Mouse (Mus musculus) hematopoietic multipotent progenitor cell, adult 10-12 weeks (in vitro differentiated cells): ENCODE measurements around the gene Rbm15. TPM values are rescaled to one million over a fixed set of nuclear protein-coding genes. Genes with fewer than 3 reads are reported as not detected.

Experiments used
- polyA plus RNA-seq: library from polyadenylated mRNA; stranded (reverse); fragments of >175 nt; gene quantifications from 2 replicates; pipeline ENCODE4 v1.2.3, GENCODE M21; 2012; ENCODE audit warnings: low replicate concordance

Gene Rbm15
- polyA plus RNA-seq: 9.8 and 14.8 TPM in 2 replicates

GRCm38 (mm10) chr3:107333381-107334201 lies at the start of gene Rbm15:
TSS of gene Rbm15 (minus strand) at chr3:107333673.

GRCm38 (mm10) chr3:107290764-107291381 lies 42.6 kb downstream of the Rbm15 start, which contains the start of gene Slc16a4:
TSS of gene Slc16a4 (plus strand) at chr3:107291230.

GRCm38 (mm10) chr3:107278479-107279269 lies 54.8 kb downstream of the Rbm15 start, which contains the start of gene Lamtor5:
TSS of gene Lamtor5 (plus strand) at chr3:107278858.

Other genes starting within 250 kb of the Rbm15 start
- 0.85 and 2.3 TPM in 2 replicates for gene Kcna2, start 232.5 kb downstream of the Rbm15 start, polyA plus RNA-seq
- not detected in 2 replicates for gene Kcna10, start 150.6 kb downstream of the Rbm15 start, polyA plus RNA-seq
- 0.21 TPM in 1 of 2 replicates, not detected in the other for gene Cym, start 111.9 kb downstream of the Rbm15 start, polyA plus RNA-seq
- not detected in 2 replicates for gene A630076J17Rik, start 103.1 kb downstream of the Rbm15 start, polyA plus RNA-seq
- gene Prok1, start 94.0 kb downstream of the Rbm15 start, polyA plus RNA-seq: 0.03 TPM in 1 of 2 replicates, not detected in the other
- 21.5 and 22.2 TPM in 2 replicates for gene Lamtor5, start 54.8 kb downstream of the Rbm15 start, polyA plus RNA-seq
- not detected in 2 replicates for gene Slc16a4, start 42.4 kb downstream of the Rbm15 start, polyA plus RNA-seq
- 0.04 TPM in 1 of 2 replicates, not detected in the other for gene Kcnc4, start 125.9 kb upstream of the Rbm15 start, polyA plus RNA-seq
- 0.08 and 0.09 TPM in 2 replicates for gene Slc6a17, start 184.3 kb upstream of the Rbm15 start, polyA plus RNA-seq
- gene Ubl4b, start 221.4 kb upstream of the Rbm15 start, polyA plus RNA-seq: not detected in 2 replicates